Mouse (Mus musculus) liver, embryonic 15.5 days (tissue): ENCODE results near the gene Tbl2. TPM values are rescaled to one million over a fixed set of nuclear protein-coding genes. Genes with fewer than 3 reads are reported as not detected.

Source experiments
- ATAC-seq: fragments of 200-750 bp; cut with Nextera tagmentation; 2 replicates; pipeline ENCODE4 v1.8.0; 2017; ENCODE audit warnings: moderate number of reproducible peaks, mild to moderate bottlenecking, moderate library complexity; ENCODE audit not compliant: insufficient read depth
- H3K27ac ChIP-seq: fragments of 300-500 bp; sonication (generic); replicated peaks from 2 replicates; pipeline ENCODE4 v1.5.1; 2015; ENCODE audit warnings: mild to moderate bottlenecking, inconsistent platforms
- H3K27me3 ChIP-seq: fragments of 300-500 bp; sonication (generic); 2 replicates; pipeline ENCODE4 v1.6.1; 2015; ENCODE audit warnings: mild to moderate bottlenecking, inconsistent platforms
- H3K36me3 ChIP-seq: fragments of 300-500 bp; sonication (generic); replicated peaks from 2 replicates; pipeline ENCODE4 v1.6.1; 2015; ENCODE audit warnings: moderate library complexity, mild to moderate bottlenecking, inconsistent platforms
- H3K4me1 ChIP-seq: fragments of 300-500 bp; sonication (generic); replicated peaks from 2 replicates; pipeline ENCODE4 v1.6.1; 2015; ENCODE audit warnings: inconsistent platforms
- H3K4me2 ChIP-seq: fragments of 300-500 bp; sonication (generic); 2 replicates; pipeline ENCODE4 v1.6.1; 2015; ENCODE audit warnings: moderate library complexity, mild to moderate bottlenecking, inconsistent platforms
- H3K4me3 ChIP-seq: fragments of 300-500 bp; sonication (generic); replicated peaks from 2 replicates; pipeline ENCODE4 v1.5.1; 2015; ENCODE audit warnings: mild to moderate bottlenecking, inconsistent platforms
- H3K9ac ChIP-seq: fragments of 300-500 bp; sonication (generic); 2 replicates; pipeline ENCODE4 v1.6.1; 2015; ENCODE audit warnings: moderate library complexity, mild to moderate bottlenecking, inconsistent platforms
- H3K9me3 ChIP-seq: fragments of 300-500 bp; sonication (generic); replicated peaks from 2 replicates; pipeline ENCODE4 v1.6.1; 2016; ENCODE audit warnings: inconsistent platforms
- WGBS: fragments of 180-500 bp; shearing (Covaris S2); methylation state at CpG from one replicate; pipeline ENCODE4 v1.1.7; 2015; ENCODE audit warnings: mixed read lengths; ENCODE audit not compliant: insufficient replicate concordance; 5-methylcytosine and 5-hydroxymethylcytosine counted together
- polyA plus RNA-seq: library from polyadenylated mRNA; unstranded; fragments of >200 nt; fragmentation: Nextera tagmentation; extraction: Ambion mirVana; gene quantifications from 2 replicates; pipeline ENCODE4 v1.2.1, GENCODE M21; 2015

The Tbl2 gene
- polyA plus RNA-seq, 1 experiment from 2014 or later, result 12.2 TPM

- Histone ChIP-seq H3K4me3 (peak overlapping the region; percentile 93), H3K36me3 (peaks cover 11% of the 10 kb centered on the region), H3K9me3 (no peaks in the 10 kb centered on the region), H3K9ac (peak overlapping the region; percentile 61), H3K4me2 (peak overlapping the region; percentile 93), H3K4me1 (peaks cover 40% of the 10 kb centered on the region), H3K27me3 (no peaks in the 10 kb centered on the region), H3K27ac (peak overlapping the region; percentile 97; the same call in 1 of the 2 replicates)
- ATAC-seq, result no peak
- WGBS, result under 1% methylated on average over 13 of the region's 13 CpGs
Observed at GRCm38 (mm10) chr5:135148715-135149052, 773 bp upstream of the Tbl2 start.

GRCm38 (mm10) chr5:135149820-135150178 lies 342 bp downstream of the Tbl2 start:
- no peaks in the 10 kb centered on the region for H3K9me3 ChIP-seq
- H3K27ac ChIP-seq, result peak overlapping the region; percentile 80
- ATAC-seq, result no peak; the same call in 1 of the 2 replicates
- peak overlapping the region; percentile 94 for H3K4me2 ChIP-seq
- H3K27me3 ChIP-seq, result no peaks in the 10 kb centered on the region
- peaks cover 34% of the 10 kb centered on the region for H3K4me1 ChIP-seq
- WGBS, result under 1% methylated on average over 23 of the region's 23 CpGs
- peak overlapping the region; percentile 93 for H3K4me3 ChIP-seq
- H3K36me3 ChIP-seq, result peaks cover 22% of the 10 kb centered on the region
- peak overlapping the region; percentile 92 for H3K9ac ChIP-seq

- no peaks in the 10 kb centered on the region for H3K4me1 ChIP-seq
- no peak overlapping the region for H3K9ac ChIP-seq
- no peak overlapping the region for H3K4me2 ChIP-seq
- 85% methylated on average over 4 of the region's 4 CpGs for WGBS
- H3K9me3 ChIP-seq, result no peaks in the 10 kb centered on the region
- ATAC-seq, result no peak
- H3K27ac ChIP-seq, result no peak overlapping the region
- H3K27me3 ChIP-seq, result no peaks in the 10 kb centered on the region
- no peak overlapping the region for H3K4me3 ChIP-seq
- H3K36me3 ChIP-seq, result peaks cover 86% of the 10 kb centered on the region
Observed at GRCm38 (mm10) chr5:135156496-135156895, 7.0 kb downstream of the Tbl2 start.

GRCm38 (mm10) chr5:135161221-135161620 lies 11.8 kb downstream of the Tbl2 start:
- ATAC-seq, result no peak
- H3K36me3 ChIP-seq, result peaks cover 66% of the 10 kb centered on the region
- H3K27ac ChIP-seq, result no peak overlapping the region
- no peak overlapping the region for H3K4me3 ChIP-seq
- H3K9me3 ChIP-seq, result no peaks in the 10 kb centered on the region
- 82% methylated on average over 4 of the region's 4 CpGs for WGBS
- no peak overlapping the region for H3K9ac ChIP-seq
- peaks cover 17% of the 10 kb centered on the region for H3K4me1 ChIP-seq
- no peak overlapping the region for H3K4me2 ChIP-seq
- H3K27me3 ChIP-seq, result no peaks in the 10 kb centered on the region

- Histone ChIP-seq H3K36me3 (peaks cover 61% of the 10 kb centered on the region), H3K4me1 (peaks cover 17% of the 10 kb centered on the region), H3K9me3 (no peaks in the 10 kb centered on the region), H3K9ac (no peak overlapping the region), H3K4me2 (no peak overlapping the region), H3K27me3 (no peaks in the 10 kb centered on the region), H3K4me3 (no peak overlapping the region), H3K27ac (no peak overlapping the region)
- 66% methylated on average over 7 of the region's 7 CpGs for WGBS
- no peak for ATAC-seq
Observed at GRCm38 (mm10) chr5:135161650-135162049, 12.2 kb downstream of the Tbl2 start.

GRCm38 (mm10) chr5:135162361-135162760 lies 12.9 kb downstream of the Tbl2 start:
- 88% methylated on average over 8 of the region's 8 CpGs for WGBS

GRCm38 (mm10) chr5:135162821-135163220 lies 13.4 kb downstream of the Tbl2 start:
- Histone ChIP-seq H3K27me3 (no peaks in the 10 kb centered on the region), H3K4me2 (no peak overlapping the region), H3K4me1 (peaks cover 24% of the 10 kb centered on the region), H3K9me3 (no peaks in the 10 kb centered on the region), H3K9ac (no peak overlapping the region), H3K4me3 (no peak overlapping the region), H3K27ac (no peak overlapping the region), H3K36me3 (peaks cover 51% of the 10 kb centered on the region)
- WGBS, result 74% methylated on average over 6 of the region's 6 CpGs
- ATAC-seq, result no peak

More at GRCm38 (mm10) chr5:135162361-135162760, 12.9 kb downstream of the Tbl2 start:
- no peak overlapping the region for H3K27ac ChIP-seq
- H3K4me3 ChIP-seq, result no peak overlapping the region
- H3K9me3 ChIP-seq, result no peaks in the 10 kb centered on the region
- H3K9ac ChIP-seq, result no peak overlapping the region
- no peaks in the 10 kb centered on the region for H3K27me3 ChIP-seq
- peaks cover 19% of the 10 kb centered on the region for H3K4me1 ChIP-seq
- no peak for ATAC-seq
- peaks cover 54% of the 10 kb centered on the region for H3K36me3 ChIP-seq
- H3K4me2 ChIP-seq, result no peak overlapping the region

GRCm38 (mm10) chr5:135166909-135167308 lies 17.5 kb downstream of the Tbl2 start:
- WGBS, result 57% methylated on average over 4 of the region's 4 CpGs

GRCm38 (mm10) chr5:135167469-135167868 lies 18.0 kb downstream of the Tbl2 start:
- no peaks in the 10 kb centered on the region for H3K27me3 ChIP-seq
- no peaks in the 10 kb centered on the region for H3K9me3 ChIP-seq
- peaks cover 48% of the 10 kb centered on the region for H3K4me1 ChIP-seq
- 0 out of 2 replicates have a peak overlapping the region, but pooled peaks have one; percentile 83 for H3K4me3 ChIP-seq
- H3K27ac ChIP-seq, result peak overlapping the region; percentile 95; the same call in 1 of the 2 replicates
- H3K9ac ChIP-seq, result no peak overlapping the region
- ATAC-seq, result no peak
- peak overlapping the region; percentile 92 for H3K4me2 ChIP-seq
- H3K36me3 ChIP-seq, result peaks cover 27% of the 10 kb centered on the region
- WGBS, result 83% methylated on average over 4 of the region's 4 CpGs

More at GRCm38 (mm10) chr5:135166909-135167308, 17.5 kb downstream of the Tbl2 start:
- Histone ChIP-seq H3K27ac (peak overlapping the region; percentile 38; the same call in 1 of the 2 replicates), H3K4me3 (no peak overlapping the region), H3K9me3 (no peaks in the 10 kb centered on the region), H3K4me1 (peaks cover 52% of the 10 kb centered on the region), H3K4me2 (no peak overlapping the region), H3K27me3 (no peaks in the 10 kb centered on the region), H3K9ac (no peak overlapping the region), H3K36me3 (peaks cover 27% of the 10 kb centered on the region)
- no peak for ATAC-seq

- Histone ChIP-seq H3K4me2 (peak within 1 kb of the TSS; percentile 92), H3K9me3 (no peaks in the 10 kb centered on the region), H3K4me3 (peak within 1 kb of the TSS; percentile 83), H3K4me1 (peaks cover 39% of the 10 kb centered on the region), H3K36me3 (peaks cover 30% of the 10 kb centered on the region), H3K27ac (peak within 1 kb of the TSS; percentile 95), H3K27me3 (no peaks in the 10 kb centered on the region), H3K9ac (peak within 1 kb of the TSS; percentile 87)
- WGBS, result 2% methylated on average over 94 of the region's 95 CpGs
- peak; percentile 95 for ATAC-seq
Observed at GRCm38 (mm10) chr5:135168063-135169062, 18.9 kb downstream of the Tbl2 start, which contains the start of gene Bcl7b. Bcl7b (plus strand) TSS chr5:135168283.

GRCm38 (mm10) chr5:135169479-135169878 lies 20.0 kb downstream of the Tbl2 start:
- Histone ChIP-seq H3K27me3 (no peaks in the 10 kb centered on the region), H3K4me3 (peak overlapping the region; percentile 83), H3K4me2 (peak overlapping the region; percentile 92), H3K27ac (peak overlapping the region; percentile 71), H3K9me3 (no peaks in the 10 kb centered on the region), H3K4me1 (peaks cover 37% of the 10 kb centered on the region), H3K9ac (peak overlapping the region; percentile 87), H3K36me3 (peaks cover 42% of the 10 kb centered on the region)
- 84% methylated on average over 5 of the region's 5 CpGs for WGBS
- no peak for ATAC-seq
